Mouse (Mus musculus): ENCODE results near the gene Fgf8.

- TF ChIP-seq CTCF (IDR thresholded peaks at IDR 0.05; ENCODE audit: control insufficient read depth, insufficient read depth, insufficient replicate concordance, low read depth, low read length) (no peak), POLR2A (IDR thresholded peaks at IDR 0.05; ENCODE audit: control insufficient read depth, low read depth, low read length) (no peak)
These were observed 47.0 kb downstream of the Fgf8 start for GRCm38 (mm10) chr19:45695496-45696280.
